Mouse (Mus musculus) gonadal fat pad, adult 2 months (tissue): ENCODE results near the gene Ank2. TPM values are rescaled to one million over a fixed set of nuclear protein-coding genes. Genes with fewer than 3 reads are reported as not detected.
A peak's percentile ranks its signal among the peaks of the same experiment; 100 is the strongest.

Experiments used
- DNase-seq: peaks from one replicate; pipeline ENCODE4 v3.0.0-alpha.2; 2012; ENCODE audit warnings: low read depth
- polyA plus RNA-seq: library from polyadenylated mRNA; depleted of rRNA; stranded (reverse); fragments of >200 nt; gene quantifications from 2 replicates; pipeline ENCODE4 v1.2.3, GENCODE M21; 2012; rRNA removed

The Ank2 gene
- 17.4 and 18.7 TPM in 2 replicates for polyA plus RNA-seq

DNA sequence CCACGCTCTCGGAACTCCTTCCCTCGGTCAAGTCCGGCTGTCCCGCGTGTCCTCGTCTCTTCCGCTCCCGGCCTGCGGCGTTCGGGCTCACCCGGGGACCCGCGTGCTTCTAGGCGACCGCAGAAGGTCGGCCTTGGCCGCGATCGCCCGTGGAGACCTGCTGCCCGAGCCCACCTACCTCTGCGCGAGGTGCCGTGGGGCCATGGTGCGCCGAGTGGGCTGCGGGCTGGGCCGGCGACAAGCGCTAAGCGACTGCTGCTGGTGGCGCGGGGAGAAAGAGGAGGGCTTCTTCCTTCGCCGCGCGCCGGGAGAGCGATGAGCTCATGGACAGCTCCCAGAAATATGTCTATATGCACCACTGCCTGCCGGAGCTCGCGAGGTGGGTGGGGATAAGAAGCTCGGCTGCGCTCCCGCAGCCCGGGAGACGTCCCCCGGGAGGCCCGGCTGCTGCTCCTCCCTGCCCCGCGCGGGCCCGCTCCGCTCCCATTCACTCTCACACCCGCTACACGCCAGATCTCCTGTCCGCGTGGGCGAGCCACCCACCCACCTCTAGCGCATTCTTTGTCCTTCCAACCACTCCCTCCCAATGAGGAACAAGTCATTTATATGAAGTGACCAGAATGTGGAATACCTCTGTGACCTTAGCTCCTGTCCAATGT is at the start of gene Ank2:
Gene Ank2, minus strand, starts transcription at position 609 of the 659 bp plus-strand sequence.
- DNase-seq = no peak

DNA sequence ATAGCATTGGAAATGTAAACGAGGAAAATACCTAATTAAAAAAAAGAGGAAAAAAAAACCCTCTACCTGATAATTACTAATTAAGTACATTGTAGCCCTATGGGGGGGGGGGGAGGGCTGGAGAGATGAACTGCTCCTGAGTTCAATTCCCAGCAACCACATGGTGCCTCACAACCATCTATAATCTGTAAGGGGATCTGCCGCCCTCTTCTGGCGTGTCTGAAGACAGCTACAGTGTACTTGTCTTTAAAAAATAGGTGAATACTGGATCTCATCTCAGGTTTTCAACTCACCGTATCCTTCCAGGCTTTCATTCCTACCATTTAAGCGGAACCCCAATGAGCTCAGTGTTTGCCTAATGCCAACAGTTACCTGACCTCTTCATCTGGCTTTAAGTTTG is 48.7 kb upstream of the Ank2 start:
- DNase-seq = no peak

DNA sequence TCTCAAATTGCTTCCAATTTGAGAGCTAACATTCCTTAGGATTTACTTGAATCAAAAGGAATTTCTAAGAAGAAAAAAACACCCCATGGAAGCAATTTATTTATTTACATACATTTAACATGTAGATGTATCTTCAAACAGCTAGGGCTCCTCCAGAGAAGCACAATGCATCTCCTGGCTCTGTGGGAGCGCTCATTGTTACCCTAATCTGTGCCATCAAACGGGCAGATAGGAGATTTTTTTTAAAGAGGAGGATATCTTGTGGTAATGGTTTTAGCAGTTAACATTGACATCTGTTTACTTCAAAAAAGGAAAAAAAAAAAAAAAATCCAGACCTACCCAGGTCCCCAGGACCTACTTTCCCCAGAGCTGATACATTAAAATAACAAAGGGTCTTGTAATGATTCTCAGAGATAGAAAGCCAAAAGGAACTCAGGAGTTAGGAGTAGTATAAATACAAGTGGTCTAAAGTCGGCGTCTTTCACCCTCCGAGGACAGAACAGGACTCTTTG is 45.5 kb upstream of the Ank2 start:
- DNase-seq = no peak

- DNase-seq = no peak
Measured at GRCm38 (mm10) chr3:127543976-127544375, 44.8 kb upstream of the Ank2 start.

DNA sequence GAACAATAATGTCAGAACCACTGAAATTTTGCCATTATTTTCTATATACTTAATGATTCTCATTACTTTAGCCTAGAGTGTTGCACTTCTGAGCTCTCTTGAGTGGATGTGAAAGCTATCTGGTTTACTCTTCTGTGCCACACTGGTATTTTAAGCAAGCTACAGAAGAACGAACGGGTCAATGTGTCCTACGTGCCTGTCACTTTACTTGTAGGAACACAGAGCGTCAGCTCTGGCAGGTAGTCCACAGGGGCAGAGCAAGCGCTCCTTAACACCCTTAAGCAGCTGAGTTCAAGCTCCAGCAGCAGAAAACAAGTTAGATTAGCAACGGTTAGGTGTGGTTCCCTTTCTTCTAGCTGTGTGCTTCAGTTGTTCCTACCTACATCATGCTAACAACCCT is 40.0 kb upstream of the Ank2 start:
- DNase-seq = no peak

GRCm38 (mm10) chr3:127530293-127530692 is 31.1 kb upstream of the Ank2 start:
- no peak for DNase-seq

DNA sequence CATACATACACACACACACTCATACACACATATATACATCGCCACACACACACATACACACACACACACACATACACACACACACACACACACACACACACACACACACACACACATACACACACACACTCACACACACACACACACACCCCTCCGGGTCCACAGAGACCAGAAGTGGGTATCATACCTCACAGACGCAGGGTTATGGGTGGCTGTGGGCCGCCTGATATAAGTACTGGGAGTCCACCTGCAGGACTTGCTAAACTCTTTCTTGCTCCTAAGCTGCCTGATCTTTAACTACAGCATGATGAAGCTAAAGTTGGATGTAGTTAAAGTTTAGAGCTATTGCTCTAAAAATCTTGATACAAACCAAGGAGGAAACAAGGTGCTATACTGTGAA is 30.7 kb upstream of the Ank2 start:
- no peak for DNase-seq

DNA sequence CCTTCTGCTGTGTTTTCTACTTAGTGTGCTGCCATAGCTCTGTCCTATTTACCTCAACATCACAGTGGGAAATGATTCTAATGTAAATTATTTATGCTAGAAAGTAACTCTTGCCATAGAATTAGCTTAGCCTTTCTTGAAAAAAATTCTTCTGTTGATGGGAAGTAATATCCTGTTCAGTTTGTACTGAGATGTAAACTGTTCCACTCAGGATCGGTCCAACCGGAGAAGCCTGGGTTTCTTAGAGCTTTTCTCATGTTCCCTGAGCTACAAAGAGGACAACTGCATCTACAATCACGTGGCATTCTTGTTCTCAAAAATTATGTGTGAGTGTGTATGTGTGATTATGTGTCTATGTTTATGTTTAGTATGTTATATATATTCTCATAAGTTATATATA is 30.1 kb upstream of the Ank2 start:
- no peak for DNase-seq

- no peak for DNase-seq
Measured at GRCm38 (mm10) chr3:127527465-127528034, 28.4 kb upstream of the Ank2 start.

DNA sequence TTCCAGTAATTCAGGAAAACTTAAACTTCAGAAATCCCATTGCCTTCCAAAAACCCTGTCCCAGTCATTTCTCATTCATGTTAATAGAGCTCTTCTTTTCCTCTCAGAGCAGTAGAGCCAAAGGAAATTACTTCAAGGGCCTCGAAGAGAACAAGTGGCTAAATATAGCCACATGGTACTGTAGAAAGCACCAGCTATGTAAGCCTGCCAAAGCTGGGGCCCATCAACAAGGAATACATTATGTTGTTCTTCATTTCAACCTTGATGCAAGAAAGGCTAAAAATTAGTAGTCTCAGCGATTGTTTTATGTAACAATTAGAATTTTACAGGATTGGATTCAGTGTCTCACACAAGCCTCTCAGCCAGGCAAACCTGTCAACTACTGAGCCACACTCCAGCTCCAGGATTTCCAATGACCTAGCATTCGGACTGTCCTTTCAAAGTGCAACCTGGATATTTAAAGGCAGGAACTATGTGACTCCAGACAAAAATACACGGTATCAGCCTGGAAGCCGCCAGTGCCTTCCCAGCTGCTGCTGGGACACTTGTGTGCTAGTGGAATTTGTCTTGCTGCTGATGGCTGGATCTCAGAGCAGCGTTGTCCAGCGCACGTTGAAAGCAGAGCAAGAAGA is 26.2 kb upstream of the Ank2 start:
- DNase-seq = no peak

GRCm38 (mm10) chr3:127521156-127521555 is 22.0 kb upstream of the Ank2 start:
- no peak for DNase-seq

- DNase-seq = no peak
Measured at GRCm38 (mm10) chr3:127520300-127520699, 21.1 kb upstream of the Ank2 start.

DNA sequence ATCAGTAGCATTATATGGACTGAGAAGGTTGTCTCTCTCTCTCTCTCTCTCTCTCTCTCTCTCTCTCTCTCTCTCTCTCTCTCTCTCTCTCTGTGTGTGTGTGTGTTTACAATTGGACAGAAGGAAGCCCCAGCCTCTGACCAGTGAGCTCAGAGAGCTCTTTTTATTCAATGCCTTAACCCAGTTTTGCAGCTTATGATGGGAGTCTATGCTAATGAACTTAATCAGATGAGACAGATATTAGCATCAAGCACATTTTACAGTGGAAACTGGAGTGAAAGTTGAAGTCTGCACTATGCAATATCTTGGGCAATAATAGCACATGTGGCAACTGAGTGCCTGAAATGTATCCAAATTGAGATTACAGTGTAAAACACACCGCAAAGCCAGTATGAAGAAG is 16.1 kb upstream of the Ank2 start:
- peak; percentile 31 for DNase-seq

DNA sequence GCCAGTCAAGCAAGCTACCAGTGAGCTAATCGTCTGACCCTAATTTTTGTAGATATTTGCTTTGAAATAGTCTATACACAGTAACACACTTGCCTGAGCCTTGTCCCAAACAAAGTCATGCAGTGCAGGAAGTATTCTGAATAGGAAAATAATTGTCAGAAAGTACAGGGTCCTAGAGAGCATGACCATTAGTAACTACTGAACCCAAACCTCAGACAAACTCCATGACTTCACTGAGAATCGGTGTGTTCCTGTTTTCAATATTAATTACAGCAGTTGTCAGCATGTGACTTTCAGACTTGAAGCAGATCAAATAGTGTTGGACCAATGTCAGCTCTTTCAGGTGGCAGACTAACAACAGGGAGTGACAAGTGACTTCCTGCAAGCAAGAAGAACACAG is 14.5 kb upstream of the Ank2 start:
- DNase-seq = no peak

- no peak for DNase-seq
Measured at GRCm38 (mm10) chr3:127512794-127513335, 13.7 kb upstream of the Ank2 start.

GRCm38 (mm10) chr3:127511786-127512746 is 12.9 kb upstream of the Ank2 start:
- no peak for DNase-seq

GRCm38 (mm10) chr3:127507878-127508783 is 9.0 kb upstream of the Ank2 start:
- no peak for DNase-seq

DNA sequence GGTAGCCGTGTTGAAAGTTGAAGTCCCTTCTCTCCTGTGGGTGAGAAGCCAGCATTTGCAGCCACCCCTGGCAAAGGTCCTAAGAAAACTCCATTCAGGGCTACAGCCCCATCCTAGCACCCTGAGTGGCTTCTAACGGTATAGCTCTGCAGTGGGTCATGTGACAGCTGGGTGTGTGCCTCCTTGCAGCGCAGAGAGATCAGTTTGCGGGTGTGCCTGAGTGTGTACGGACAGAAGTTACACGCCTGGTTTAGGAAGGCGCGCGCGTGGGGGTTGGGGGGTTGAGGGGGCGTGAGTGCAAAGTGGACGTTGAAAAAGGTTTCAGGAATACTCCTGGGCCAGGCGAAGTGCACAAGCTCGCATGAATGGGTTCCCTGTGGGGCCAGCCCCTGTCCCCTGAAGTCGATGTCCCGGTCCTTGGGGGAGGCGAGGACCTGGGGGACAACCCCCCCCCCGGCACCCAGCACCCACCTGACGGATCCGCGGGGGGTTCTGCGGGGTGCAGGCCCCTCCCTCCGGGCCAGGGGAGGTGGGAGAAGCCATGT is 881 bp downstream of the Ank2 start:
- DNase-seq = no peak

- no peak for DNase-seq
Measured at GRCm38 (mm10) chr3:127492663-127493062, 6.5 kb downstream of the Ank2 start.

- DNase-seq = no peak
Measured at GRCm38 (mm10) chr3:127487302-127487701, 11.8 kb downstream of the Ank2 start.
